Mouse (Mus musculus) right cerebral cortex, adult 2 months (tissue): ENCODE results near the gene Eif2ak1.

Source experiments
- DNase-seq, 2 experiments: peaks; one replicate each; pipeline ENCODE4 v3.0.0; 2021 to 2022; ENCODE audit warnings: low spot score in 2 of 2

Eif2ak1 gene

GRCm38 (mm10) chr5:143897635-143898330 is 80.2 kb downstream of the Eif2ak1 start, which contains the start of gene Ankrd61:
TSS of gene Ankrd61 (minus strand) at chr5:143897685.
- DNase-seq, result no peak

- DNase-seq, result no peak
These were observed 84.5 kb downstream of the Eif2ak1 start for GRCm38 (mm10) chr5:143902111-143902510.

- DNase-seq, result no peak
These were observed 86.2 kb downstream of the Eif2ak1 start for GRCm38 (mm10) chr5:143903813-143904212.

GRCm38 (mm10) chr5:143906429-143906828 is 88.8 kb downstream of the Eif2ak1 start:
- DNase-seq, result peak in 1 of 2 experiments; percentile 24

- DNase-seq, result no peak
These were observed 91.3 kb downstream of the Eif2ak1 start for GRCm38 (mm10) chr5:143908926-143909325.

GRCm38 (mm10) chr5:143909417-143910400 is 92.1 kb downstream of the Eif2ak1 start, which contains the start of the genes Aimp2 and Pms2:
TSS of gene Aimp2 (minus strand) at chr5:143909847.
TSS of gene Pms2 (plus strand) at chr5:143909964.
- DNase-seq, result peak; percentile 97 to 98

- no peak for DNase-seq
These were observed 98.6 kb downstream of the Eif2ak1 start for GRCm38 (mm10) chr5:143916221-143916620.

GRCm38 (mm10) chr5:143917418-143917817 is 99.8 kb downstream of the Eif2ak1 start:
- peak in 1 of 2 experiments; percentile 33 for DNase-seq

- DNase-seq, result no peak
These were observed 100.5 kb downstream of the Eif2ak1 start for GRCm38 (mm10) chr5:143918120-143918519.

GRCm38 (mm10) chr5:143924781-143925452 is 107.3 kb downstream of the Eif2ak1 start:
- DNase-seq, result no peak

GRCm38 (mm10) chr5:143927875-143928274 is 110.3 kb downstream of the Eif2ak1 start, which contains the start of gene Gm42421:
TSS of gene Gm42421 (plus strand) at chr5:143928175.
- no peak for DNase-seq

- DNase-seq, result no peak
These were observed 111.7 kb downstream of the Eif2ak1 start for GRCm38 (mm10) chr5:143929291-143929690.

GRCm38 (mm10) chr5:143930656-143931055 is 113.1 kb downstream of the Eif2ak1 start:
- DNase-seq, result no peak

- no peak for DNase-seq
These were observed 114.4 kb downstream of the Eif2ak1 start for GRCm38 (mm10) chr5:143931863-143932580.

- no peak for DNase-seq
These were observed 115.2 kb downstream of the Eif2ak1 start, which contains the start of gene Rsph10b for GRCm38 (mm10) chr5:143932831-143933230. TSS of gene Rsph10b (plus strand) at chr5:143933035.

- DNase-seq, result no peak
These were observed 115.8 kb downstream of the Eif2ak1 start for GRCm38 (mm10) chr5:143933414-143933813.

GRCm38 (mm10) chr5:143933875-143934274 is 116.3 kb downstream of the Eif2ak1 start:
- no peak for DNase-seq

GRCm38 (mm10) chr5:143936156-143936555 is 118.6 kb downstream of the Eif2ak1 start:
- no peak for DNase-seq

- no peak for DNase-seq
These were observed 124.0 kb downstream of the Eif2ak1 start for GRCm38 (mm10) chr5:143941588-143941987.

- peak; percentile 82 to 87 for DNase-seq
These were observed 125.9 kb downstream of the Eif2ak1 start for GRCm38 (mm10) chr5:143943231-143944125.
